Mouse (Mus musculus) ovary, adult 18-20 months (tissue): ENCODE results near the gene Olfr806.

Experiments used
- DNase-seq: peaks from one replicate; pipeline ENCODE4 v3.0.0; 2022; ENCODE audit warnings: low spot score, mixed read lengths

Gene Olfr806

DNA sequence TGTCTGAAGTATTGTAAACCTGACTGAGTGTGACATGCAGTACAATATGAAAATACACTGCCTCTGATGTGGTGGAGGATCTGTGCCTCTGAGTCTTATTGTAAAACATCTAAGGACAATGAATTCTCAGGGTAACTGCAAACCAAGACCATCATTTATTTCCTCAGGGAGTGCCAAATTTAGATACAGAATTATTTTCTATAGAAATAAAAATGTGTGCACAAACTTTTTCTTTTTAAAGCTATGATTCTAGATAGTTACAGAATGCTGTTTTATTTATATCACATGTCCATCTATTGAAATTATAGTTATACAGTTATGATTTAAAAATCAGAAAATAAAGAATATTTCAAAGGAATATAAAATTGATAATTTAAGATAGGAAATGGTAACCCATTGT lies at the start of gene Olfr806:
Gene Olfr806, minus strand, starts transcription at position 101 of the 400 bp plus-strand sequence.
- DNase-seq = no peak

DNA sequence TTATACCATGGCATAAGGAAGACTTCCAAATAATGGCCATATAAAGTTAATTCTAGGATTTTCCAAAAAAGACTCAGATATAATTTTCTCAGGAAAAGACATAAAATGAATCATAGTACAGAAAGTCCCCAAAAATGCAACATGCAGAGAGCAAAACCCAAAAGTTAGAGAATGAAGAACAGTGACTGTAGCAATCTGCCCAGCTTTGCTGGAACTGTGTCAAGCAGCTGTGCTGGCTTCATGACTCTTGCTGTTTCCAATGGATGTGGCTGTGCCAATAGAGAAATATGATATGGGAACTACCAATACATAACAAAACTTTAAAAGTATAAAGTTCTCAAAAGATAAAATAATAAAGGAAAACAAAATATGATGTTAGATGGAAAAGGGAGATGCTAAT lies 36.4 kb upstream of the Olfr806 start:
- no peak for DNase-seq

DNA sequence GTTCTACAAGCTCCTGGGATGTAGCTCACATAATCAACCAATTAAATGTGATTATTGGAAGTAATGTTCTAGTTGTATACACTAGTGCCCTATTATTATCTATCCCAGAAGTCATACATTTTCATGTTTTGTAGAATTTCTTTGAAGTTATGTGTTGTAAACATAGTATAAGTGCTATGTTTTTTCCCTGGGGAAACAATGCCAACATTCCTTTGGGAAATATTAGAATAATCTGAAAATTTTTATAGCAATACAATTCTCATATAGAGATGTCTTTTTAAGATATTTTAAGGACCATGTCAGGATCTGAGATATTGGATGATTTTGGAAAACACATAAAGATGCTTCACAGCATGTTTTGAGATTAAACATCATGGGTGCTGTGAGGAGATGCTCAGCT lies 32.6 kb upstream of the Olfr806 start, which contains the start of gene Olfr809:
Gene Olfr809, plus strand, starts transcription at position 301 of the 400 bp plus-strand sequence.
- DNase-seq = no peak

DNA sequence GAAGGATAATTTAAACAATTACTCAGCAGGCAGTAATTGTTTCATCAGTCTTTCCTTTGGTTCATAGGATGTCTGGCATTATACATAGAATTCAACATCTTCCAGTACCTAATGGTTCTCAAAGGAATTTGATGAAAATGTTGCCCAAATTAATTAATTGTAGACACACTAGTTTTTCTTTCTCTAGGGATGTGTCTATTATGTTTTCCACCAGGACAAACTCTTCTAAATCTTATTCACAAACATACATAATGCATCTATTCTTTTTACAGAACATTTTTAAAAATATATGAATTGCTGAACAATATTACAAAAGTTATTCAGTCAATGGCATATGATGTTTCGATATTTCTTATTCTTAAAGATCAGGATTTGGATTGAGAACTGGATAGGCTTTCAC lies 23.5 kb upstream of the Olfr806 start, which contains the start of gene Olfr808:
Gene Olfr808, plus strand, starts transcription at position 301 of the 400 bp plus-strand sequence.
- DNase-seq = no peak

DNA sequence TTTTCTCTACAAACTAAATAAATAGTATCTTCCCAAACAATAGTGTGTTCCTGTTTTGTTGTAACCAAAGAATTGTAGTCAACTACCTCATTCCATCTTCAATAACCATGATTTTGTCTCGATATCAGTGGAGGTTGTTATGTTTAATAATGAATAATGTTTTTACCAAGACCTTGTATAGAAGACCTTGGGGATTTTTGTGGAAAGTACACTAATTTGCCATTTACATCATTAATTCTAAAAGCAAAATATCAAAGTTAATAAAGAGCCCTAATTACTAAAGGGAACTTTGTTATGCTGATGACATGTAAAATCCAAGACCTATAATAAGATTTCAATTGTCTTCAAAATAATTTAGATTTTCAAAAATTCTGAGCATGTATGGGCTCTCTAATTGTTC lies 16.0 kb upstream of the Olfr806 start, which contains the start of gene Olfr807:
Gene Olfr807, minus strand, starts transcription at position 101 of the 400 bp plus-strand sequence.
- no peak for DNase-seq

DNA sequence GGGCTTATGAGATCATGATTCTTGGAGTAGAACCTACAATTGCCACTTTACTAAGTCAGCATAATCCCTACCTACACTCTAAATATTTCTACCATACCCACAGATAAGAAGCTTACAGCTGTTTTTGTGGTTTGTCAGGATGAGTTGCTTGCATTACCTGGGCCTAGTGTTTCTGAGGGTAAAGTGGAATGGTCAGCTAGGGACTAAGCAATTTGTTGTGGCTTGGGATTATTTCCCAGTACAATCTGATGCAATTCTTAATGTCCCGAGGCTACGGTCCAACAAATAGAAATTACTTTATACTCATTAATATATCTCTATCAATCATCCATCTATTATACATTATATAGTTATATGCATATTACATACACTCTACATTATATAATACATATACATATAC lies 12.4 kb downstream of the Olfr806 start, which contains the start of gene Olfr805:
Gene Olfr805, minus strand, starts transcription at position 101 of the 400 bp plus-strand sequence.
- no peak for DNase-seq

DNA sequence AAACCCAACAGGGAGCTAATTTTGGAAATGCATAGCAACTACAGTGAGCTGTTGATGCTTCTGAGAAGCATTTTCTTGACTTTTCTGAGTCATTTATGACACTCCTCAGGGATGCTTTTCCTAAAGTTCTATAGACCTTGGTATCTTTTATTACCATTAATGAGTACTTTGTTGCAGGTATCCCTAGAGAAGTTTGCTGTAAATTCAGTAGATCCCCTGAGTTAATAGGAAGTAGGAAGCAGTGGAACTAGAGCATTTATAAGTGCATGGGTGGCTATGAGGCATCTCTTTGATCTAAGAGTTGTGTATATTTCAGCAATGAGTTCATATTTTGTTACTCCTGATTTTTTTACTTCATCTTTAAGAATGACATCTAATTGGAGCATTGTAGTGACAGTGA lies 38.8 kb downstream of the Olfr806 start, which contains the start of gene Olfr804:
Gene Olfr804, plus strand, starts transcription at position 301 of the 400 bp plus-strand sequence.
- DNase-seq = no peak

DNA sequence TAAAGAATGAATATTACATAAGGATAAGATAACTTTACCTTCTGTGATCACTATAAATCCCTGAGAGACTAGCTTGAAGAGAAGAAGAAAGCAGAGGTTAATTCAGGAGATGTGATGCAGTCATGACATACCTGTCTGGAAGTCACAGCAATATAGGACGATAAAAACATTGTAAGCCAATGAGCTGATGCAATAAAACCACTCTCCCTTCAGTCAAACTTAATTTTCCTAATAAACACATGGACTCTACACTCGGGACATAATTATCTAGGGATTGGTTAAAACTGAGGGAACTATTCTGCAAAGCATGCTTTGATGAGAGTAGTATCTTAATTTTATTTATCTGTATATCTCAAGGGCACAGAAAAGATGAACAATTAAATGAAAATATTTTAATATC lies 47.5 kb downstream of the Olfr806 start, which contains the start of gene Olfr803:
Gene Olfr803, minus strand, starts transcription at position 101 of the 400 bp plus-strand sequence.
- DNase-seq = no peak

DNA sequence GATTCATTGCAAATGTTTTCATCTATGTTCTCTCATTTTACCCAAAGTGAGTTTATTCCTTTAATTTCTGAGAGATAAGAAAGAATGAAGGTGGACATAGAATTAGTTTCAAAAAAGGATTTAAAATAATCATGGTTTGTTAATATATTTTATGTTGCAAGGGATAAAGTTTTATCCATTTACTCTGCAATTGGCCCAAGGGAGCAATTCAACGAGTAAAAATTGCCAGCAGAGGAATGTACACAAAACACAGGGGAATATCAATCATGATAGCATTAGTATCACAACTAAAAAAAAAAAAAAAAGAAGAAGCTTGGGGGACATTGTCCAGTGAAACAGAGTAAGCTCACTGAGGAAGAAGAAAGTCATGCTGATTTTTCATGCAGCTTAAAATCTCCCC lies 53.7 kb downstream of the Olfr806 start, which contains the start of gene Olfr802:
Gene Olfr802, minus strand, starts transcription at position 101 of the 400 bp plus-strand sequence.
- no peak for DNase-seq
